Mouse (Mus musculus) lung, adult 2 months (tissue): Measurements from ENCODE around the gene Pex11g. TPM values are rescaled to one million over a fixed set of nuclear protein-coding genes. Genes with fewer than 3 reads are reported as not detected.

Experiments
- DNase-seq: peaks from one replicate; pipeline ENCODE4 v3.0.0; 2022
- H3K4me1 ChIP-seq: fragments of 200-500 bp; 2 replicates; pipeline ENCODE4 v1.6.1; 2011; ENCODE audit warnings: low read length; ENCODE audit not compliant: control insufficient read depth, insufficient read depth
- H3K4me3 ChIP-seq: fragments of 200-500 bp; replicated peaks from 2 replicates; pipeline ENCODE3; 2011; ENCODE audit warnings: low read depth, mild to moderate bottlenecking, control low read depth, low read length; ENCODE audit errors: extremely low read depth
- CTCF ChIP-seq: fragments of 200-500 bp; IDR thresholded peaks from 2 replicates; pipeline ENCODE4 v1.5.1; 2011; ENCODE audit warnings: mild to moderate bottlenecking, low read length, control low read depth; ENCODE audit not compliant: insufficient read depth
- POLR2A ChIP-seq: fragments of 200-500 bp; IDR thresholded peaks from 2 replicates; pipeline ENCODE4 v1.6.1; 2011; ENCODE audit warnings: low read depth, mild to moderate bottlenecking, control low read depth, low read length, borderline replicate concordance; ENCODE audit errors: extremely low read depth
- WGBS: fragments of 180-500 bp; shearing (Covaris S2); methylation state at CpG from one replicate; pipeline ENCODE4 v1.1.7; 2018; 5-methylcytosine and 5-hydroxymethylcytosine counted together
- polyA plus RNA-seq: library from polyadenylated mRNA; depleted of rRNA; stranded (reverse); fragments of >200 nt; gene quantifications from 2 replicates; pipeline ENCODE4 v1.2.3, GENCODE M21; 2012

Pex11g gene
- polyA plus RNA-seq, 1 experiment = 7.7 TPM

GRCm38 (mm10) chr8:3500235-3501090 is 33.0 kb upstream of the Pex11g start, which contains the start of gene Mcoln1:
Mcoln1 (plus strand) TSS chr8:3500457.
- peak; percentile 82; the same call in 1 of the 2 replicates for TF ChIP-seq POLR2A
- no peak for TF ChIP-seq CTCF
- WGBS = under 1% methylated on average over 70 of the region's 70 CpGs
- DNase-seq = peak; percentile 97

DNA sequence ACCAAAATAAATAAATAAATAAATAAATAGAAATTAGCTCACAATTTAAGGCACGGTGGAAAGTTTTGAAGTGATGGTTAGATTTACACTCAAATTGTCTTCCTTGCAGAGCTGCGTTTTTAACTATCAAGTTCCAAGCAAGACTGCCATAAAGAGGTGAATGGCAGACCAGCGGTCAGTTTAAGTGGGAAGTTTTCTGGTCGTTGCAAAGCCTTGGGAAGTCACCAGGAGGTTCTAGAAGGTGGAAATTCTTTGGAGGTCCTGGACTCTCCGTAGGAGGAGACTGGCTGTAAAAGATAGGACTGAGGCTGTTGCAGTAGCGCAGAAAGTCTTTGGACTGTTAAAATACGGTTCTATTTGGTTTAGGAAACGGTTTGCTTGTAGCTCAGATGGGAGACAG is 32.3 kb upstream of the Pex11g start:
- under 1% methylated on average over 8 of the region's 8 CpGs for WGBS
- peaks cover 7% of the 10 kb centered on the region; the same call in 1 of the 2 replicates for H3K4me1 ChIP-seq
- TF ChIP-seq CTCF = no peak
- TF ChIP-seq POLR2A = no peak
- no peak for DNase-seq
- H3K4me3 ChIP-seq = peak overlapping the region; percentile 69

More at GRCm38 (mm10) chr8:3500235-3501090, 33.0 kb upstream of the Pex11g start, which contains the start of gene Mcoln1:
- H3K4me1 ChIP-seq = peaks cover 7% of the 10 kb centered on the region; the same call in 1 of the 2 replicates
- peak within 1 kb of the TSS; percentile 69 for H3K4me3 ChIP-seq

GRCm38 (mm10) chr8:3498583-3498982 is 31.1 kb upstream of the Pex11g start:
- WGBS = 82% methylated on average over 3 of the region's 3 CpGs
- H3K4me3 ChIP-seq = no peak overlapping the region
- no peak for DNase-seq
- TF ChIP-seq CTCF (no peak), POLR2A (no peak)
- H3K4me1 ChIP-seq = peaks cover 9% of the 10 kb centered on the region; the same call in 1 of the 2 replicates

GRCm38 (mm10) chr8:3496428-3496748 is 28.9 kb upstream of the Pex11g start:
- TF ChIP-seq CTCF (no peak), POLR2A (no peak)
- WGBS = 91% methylated on average over 15 of the region's 15 CpGs

GRCm38 (mm10) chr8:3495578-3496427 is 28.3 kb upstream of the Pex11g start:
- H3K4me3 ChIP-seq = no peak overlapping the region
- WGBS = 95% methylated on average over 44 of the region's 44 CpGs
- H3K4me1 ChIP-seq = peaks cover 2% of the 10 kb centered on the region; the same call in 1 of the 2 replicates
- TF ChIP-seq CTCF = no peak
- TF ChIP-seq POLR2A = no peak
- DNase-seq = no peak

More at GRCm38 (mm10) chr8:3496428-3496748, 28.9 kb upstream of the Pex11g start:
- Histone ChIP-seq H3K4me1 (peaks cover 5% of the 10 kb centered on the region; the same call in 1 of the 2 replicates), H3K4me3 (no peak overlapping the region)
- DNase-seq = no peak

GRCm38 (mm10) chr8:3493845-3494208 is 26.3 kb upstream of the Pex11g start:
- H3K4me3 ChIP-seq = peak overlapping the region; percentile 98

GRCm38 (mm10) chr8:3492901-3493844 is 25.7 kb upstream of the Pex11g start, which contains the start of gene Zfp358:
Zfp358 (plus strand) TSS chr8:3493138.
- peak within 1 kb of the TSS; percentile 98 for H3K4me3 ChIP-seq
- H3K4me1 ChIP-seq = peaks cover 2% of the 10 kb centered on the region; the same call in 1 of the 2 replicates
- DNase-seq = peak; percentile 61
- no peak for TF ChIP-seq CTCF
- peak; percentile 58 for TF ChIP-seq POLR2A
- under 1% methylated on average over 63 of the region's 64 CpGs for WGBS

More at GRCm38 (mm10) chr8:3493845-3494208, 26.3 kb upstream of the Pex11g start:
- DNase-seq = no peak
- WGBS = 16% methylated on average over 6 of the region's 6 CpGs
- H3K4me1 ChIP-seq = peaks cover 2% of the 10 kb centered on the region; the same call in 1 of the 2 replicates
- no peak for TF ChIP-seq POLR2A
- TF ChIP-seq CTCF = no peak

DNA sequence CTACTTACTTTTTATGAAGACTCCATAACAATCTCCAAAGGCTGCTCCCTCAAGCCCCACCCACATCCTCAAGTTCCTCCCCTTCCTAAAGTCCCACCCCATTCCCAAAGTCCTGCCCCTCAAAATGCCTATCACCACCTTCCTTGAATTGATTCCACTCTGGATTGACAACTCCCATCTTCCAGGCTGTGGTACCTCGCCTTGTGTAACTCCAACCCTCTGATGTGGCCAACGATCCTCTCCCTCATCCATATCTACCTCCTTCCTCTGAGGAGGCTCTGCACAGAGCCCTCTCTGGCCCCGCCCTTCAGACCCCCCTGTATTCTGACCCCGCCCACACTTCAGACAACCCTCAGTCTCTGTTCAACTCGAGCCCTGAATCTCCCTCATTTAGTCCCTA is 17.7 kb upstream of the Pex11g start:
- no peaks in the 10 kb centered on the region for H3K4me1 ChIP-seq
- no peak for DNase-seq
- H3K4me3 ChIP-seq = no peak overlapping the region
- 36% methylated on average over 5 of the region's 5 CpGs for WGBS
- TF ChIP-seq CTCF = no peak
- TF ChIP-seq POLR2A = no peak

- Histone ChIP-seq H3K4me1 (no peaks in the 10 kb centered on the region), H3K4me3 (no peak overlapping the region)
- 39% methylated on average over 7 of the region's 7 CpGs for WGBS
- DNase-seq = no peak
- TF ChIP-seq POLR2A (no peak), CTCF (no peak)
Measured at GRCm38 (mm10) chr8:3483546-3483945, 16.1 kb upstream of the Pex11g start.
